Mouse (Mus musculus) liver, embryonic 14.5 days (tissue): Measurements from ENCODE around the gene Slc9a5. TPM values are rescaled to one million over a fixed set of nuclear protein-coding genes. Genes with fewer than 3 reads are reported as not detected.

Source experiments
- ATAC-seq: fragments of 200-750 bp; cut with Nextera tagmentation; 2 replicates; pipeline ENCODE4 v1.8.0; 2017; ENCODE audit warnings: moderate number of reproducible peaks, mild to moderate bottlenecking, moderate library complexity; ENCODE audit not compliant: insufficient read depth
- DNase-seq, 3 experiments: peaks; one replicate each; pipeline ENCODE4 v3.0.0-alpha.2; 2012 to 2013; ENCODE audit warnings: low read depth in 3 of 3, low spot score in 3 of 3
- H3K27ac ChIP-seq: fragments of 300-500 bp; sonication (generic); 2 replicates; pipeline ENCODE4 v1.5.1; 2014; ENCODE audit warnings: moderate library complexity, mild to moderate bottlenecking, control low read depth, inconsistent platforms
- H3K27me3 ChIP-seq: fragments of 300-500 bp; sonication (generic); 2 replicates; pipeline ENCODE4 v1.6.1; 2014; ENCODE audit warnings: mild to moderate bottlenecking, low read length, moderate library complexity; ENCODE audit not compliant: control insufficient read depth, insufficient read depth
- H3K36me3 ChIP-seq: fragments of 300-500 bp; sonication (generic); replicated peaks from 2 replicates; pipeline ENCODE4 v1.6.1; 2014; ENCODE audit warnings: low read depth; ENCODE audit not compliant: control insufficient read depth, insufficient read depth
- H3K4me1 ChIP-seq, 2 experiments: fragments of 200-500 bp in 1 of 2; fragments of 300-500 bp in 1 of 2; sonication (generic) in 1 of 2; replicated peaks; 2 replicates each; pipeline ENCODE4 v1.6.1; 2012 to 2014; ENCODE audit warnings: antibody characterized with exemption in 1 of 2, inconsistent platforms in 1 of 2, low read length in 1 of 2; ENCODE audit not compliant: control insufficient read depth in 2 of 2, insufficient read depth in 2 of 2
- H3K4me2 ChIP-seq: fragments of 300-500 bp; sonication (generic); 2 replicates; pipeline ENCODE4 v1.6.1; 2014; ENCODE audit warnings: low read depth, mild to moderate bottlenecking, control low read depth, moderate library complexity
- H3K4me3 ChIP-seq, 2 experiments: fragments of 200-500 bp in 1 of 2; fragments of 300-500 bp in 1 of 2; sonication (generic) in 1 of 2; 2 replicates each; pipeline ENCODE4 v1.5.1; 2012 to 2014; ENCODE audit warnings: low read depth in 2 of 2, low read length in 2 of 2, mild to moderate bottlenecking in 2 of 2, control low read depth in 1 of 2, inconsistent platforms in 1 of 2, moderate library complexity in 1 of 2; ENCODE audit not compliant: insufficient read depth in 1 of 2
- H3K9ac ChIP-seq: fragments of 300-500 bp; sonication (generic); replicated peaks from 2 replicates; pipeline ENCODE4 v1.6.1; 2014; ENCODE audit warnings: mild to moderate bottlenecking, control low read depth, moderate library complexity
- H3K9me3 ChIP-seq: fragments of 300-500 bp; sonication (generic); 2 replicates; pipeline ENCODE4 v1.6.1; 2016; ENCODE audit warnings: low read length, mixed read lengths; ENCODE audit not compliant: control insufficient read depth
- CTCF ChIP-seq: IDR thresholded peaks from 2 replicates; pipeline ENCODE4 v1.5.1; 2016; ENCODE audit warnings: antibody characterized with exemption, low read depth, control low read depth
- EP300 ChIP-seq: IDR thresholded peaks from 2 replicates; pipeline ENCODE4 v1.6.1; 2016; ENCODE audit warnings: antibody characterized with exemption, low read depth
- WGBS: fragments of 180-500 bp; shearing (Covaris S2); extraction: QIAGEN DNeasy Blood & Tissue Kit; methylation state at CpG from one replicate; pipeline ENCODE4 v1.1.7; 2014; ENCODE audit not compliant: insufficient replicate concordance; 5-methylcytosine and 5-hydroxymethylcytosine counted together
- polyA plus RNA-seq, 2 experiments: library from polyadenylated mRNA; depleted of rRNA in 1 of 2; stranded (reverse) in 1 of 2; unstranded in 1 of 2; fragments of >200 nt; fragmentation: Nextera tagmentation in 1 of 2; extraction: Ambion mirVana in 1 of 2; gene quantifications; 2 replicates each; pipeline versions ENCODE4 v1.2.1 to v1.2.3; 2012 to 2014

The Slc9a5 gene
- polyA plus RNA-seq, 2 experiments, result 0.08 to 0.87 TPM

DNA sequence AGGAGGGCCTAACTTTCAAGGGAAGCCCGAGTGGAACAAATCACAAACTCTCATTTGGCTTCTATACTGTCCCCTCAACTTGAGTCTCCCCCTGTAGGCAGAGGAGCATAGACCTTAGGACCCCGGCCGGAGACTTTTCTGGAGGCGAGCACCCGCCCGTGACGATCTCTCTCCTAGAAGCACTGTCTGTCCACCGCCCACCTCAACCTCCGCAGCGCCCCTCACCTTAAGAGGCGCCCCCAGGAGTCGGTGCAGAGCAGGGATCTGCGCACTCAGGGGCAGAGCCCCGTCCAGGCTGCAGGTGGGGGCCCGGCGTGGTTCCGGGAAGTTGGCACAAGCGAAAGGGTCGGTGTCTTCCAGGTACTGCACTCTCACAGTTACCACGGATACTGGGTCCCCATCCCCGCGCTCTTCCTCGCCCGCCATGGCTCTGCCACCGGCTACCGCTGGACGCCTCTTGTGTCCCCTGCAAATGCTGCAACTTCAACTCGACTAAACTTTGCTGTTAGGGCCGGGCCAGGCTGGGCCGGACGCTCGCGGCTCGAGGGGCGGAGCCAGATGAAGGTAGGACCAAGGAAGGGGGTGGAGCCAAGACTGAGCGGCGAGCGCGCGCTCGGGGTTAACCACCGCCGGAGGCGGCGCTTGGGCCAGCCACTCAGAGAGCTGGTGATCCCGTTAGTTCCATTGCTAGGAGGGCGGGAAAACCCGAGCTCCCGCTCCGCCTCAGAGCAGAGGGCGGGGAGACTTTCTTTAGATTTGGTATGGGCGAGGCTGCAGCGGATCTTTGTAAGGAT, 1.0 kb upstream of the Slc9a5 start, which contains the start of gene Fhod1:
TSS of gene Fhod1 (minus strand) at position 526 of the 794 bp plus-strand sequence.
- under 1% methylated on average over 53 of the region's 53 CpGs for WGBS

DNA sequence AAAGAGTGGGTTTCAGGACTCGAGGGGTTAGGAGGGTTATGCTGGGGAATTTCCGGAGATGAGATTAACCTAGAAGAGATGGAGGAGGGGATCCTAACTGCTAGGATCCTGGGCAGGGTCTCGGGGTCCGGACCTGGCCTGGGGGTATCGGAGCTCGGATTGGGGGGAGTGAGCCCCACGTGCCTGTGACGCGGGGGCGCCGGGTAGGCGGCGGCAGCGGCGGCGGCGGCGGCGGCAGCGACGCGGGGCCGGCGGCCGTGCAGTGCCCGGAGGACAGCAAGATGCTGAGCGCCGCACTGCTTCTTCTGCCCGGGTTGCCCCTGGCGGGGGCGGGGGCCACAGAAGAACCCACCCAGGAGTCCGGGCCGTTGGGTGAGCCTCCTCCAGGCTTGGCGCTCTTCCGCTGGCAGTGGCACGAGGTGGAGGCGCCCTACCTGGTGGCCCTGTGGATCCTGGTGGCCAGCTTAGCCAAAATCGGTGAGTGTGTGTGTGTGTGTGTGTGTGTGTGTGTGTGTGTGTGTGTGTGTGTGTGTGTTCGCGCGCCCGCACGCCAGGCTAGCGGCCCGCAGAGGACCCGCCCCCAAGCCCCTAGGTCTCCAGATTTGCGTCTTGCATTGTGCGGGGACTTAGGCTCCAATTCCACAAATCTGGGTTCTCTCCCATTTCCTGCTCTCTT, 591 bp downstream of the Slc9a5 start:
- H3K4me2 ChIP-seq, result peak overlapping the region; percentile 88
- H3K27ac ChIP-seq, result no peak overlapping the region
- 2% methylated on average over 48 of the region's 48 CpGs for WGBS
- peak overlapping the region; percentile 45 to 57 for H3K4me3 ChIP-seq
- ATAC-seq, result no peak
- no peaks in the 10 kb centered on the region for H3K36me3 ChIP-seq
- no peak for DNase-seq
- H3K4me1 ChIP-seq, result peaks cover 8 to 9% of the 10 kb centered on the region in 2 experiments; a peak in 3 of 4 replicates
- no peak overlapping the region for H3K9ac ChIP-seq
- peaks cover 51% of the 10 kb centered on the region for H3K27me3 ChIP-seq
- no peaks in the 10 kb centered on the region for H3K9me3 ChIP-seq
- TF ChIP-seq EP300 (no peak), CTCF (no peak)

More for the DNA sequence above, 1.0 kb upstream of the Slc9a5 start, which contains the start of gene Fhod1:
- TF ChIP-seq EP300 (no peak), CTCF (peak; percentile 27; the same call in 1 of the 2 replicates)
- H3K4me3 ChIP-seq, result peak within 1 kb of the TSS; percentile 57 to 61
- H3K27ac ChIP-seq, result no peak within 1 kb of the TSS
- H3K9ac ChIP-seq, result peak within 1 kb of the TSS; percentile 61
- peaks cover 51% of the 10 kb centered on the region for H3K27me3 ChIP-seq
- peak within 1 kb of the TSS; percentile 88 for H3K4me2 ChIP-seq
- DNase-seq (peak; percentile 81 to 89 (median 85)), ATAC-seq (peak; percentile 91)
- H3K9me3 ChIP-seq, result no peaks in the 10 kb centered on the region
- H3K36me3 ChIP-seq, result no peaks in the 10 kb centered on the region
- H3K4me1 ChIP-seq, result peaks cover 8 to 9% of the 10 kb centered on the region in 2 experiments; a peak in 3 of 4 replicates

DNA sequence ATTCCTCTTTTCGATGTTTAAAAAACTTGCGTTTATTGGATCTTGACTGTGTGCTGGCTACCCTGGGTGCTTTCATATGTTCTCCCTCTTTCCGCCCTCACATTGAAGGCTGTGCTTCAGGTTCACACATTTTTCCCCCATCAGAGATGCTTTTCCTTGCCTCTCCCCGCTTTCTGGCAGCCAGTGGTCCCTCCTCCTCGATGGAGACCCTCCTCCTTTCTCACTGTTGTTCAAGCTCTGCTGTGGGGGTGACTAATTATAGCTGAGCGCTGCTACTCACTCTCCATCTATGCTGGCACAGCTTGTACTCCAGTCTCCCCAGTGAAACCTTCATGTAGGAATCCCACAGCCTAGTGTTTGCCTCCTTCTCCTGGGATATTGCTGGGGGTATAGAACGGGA, 1.5 kb downstream of the Slc9a5 start:
- DNase-seq (no peak), ATAC-seq (no peak)
- no peak overlapping the region for H3K27ac ChIP-seq
- WGBS, result 49% methylated on average over 7 of the region's 7 CpGs
- H3K36me3 ChIP-seq, result no peaks in the 10 kb centered on the region
- H3K9ac ChIP-seq, result no peak overlapping the region
- no peak overlapping the region for H3K4me2 ChIP-seq
- peaks cover 51% of the 10 kb centered on the region for H3K27me3 ChIP-seq
- no peak overlapping the region for H3K4me3 ChIP-seq
- peaks cover 9 to 10% of the 10 kb centered on the region in 2 experiments; a peak in 3 of 4 replicates for H3K4me1 ChIP-seq
- TF ChIP-seq EP300 (no peak), CTCF (no peak)
- H3K9me3 ChIP-seq, result no peaks in the 10 kb centered on the region

DNA sequence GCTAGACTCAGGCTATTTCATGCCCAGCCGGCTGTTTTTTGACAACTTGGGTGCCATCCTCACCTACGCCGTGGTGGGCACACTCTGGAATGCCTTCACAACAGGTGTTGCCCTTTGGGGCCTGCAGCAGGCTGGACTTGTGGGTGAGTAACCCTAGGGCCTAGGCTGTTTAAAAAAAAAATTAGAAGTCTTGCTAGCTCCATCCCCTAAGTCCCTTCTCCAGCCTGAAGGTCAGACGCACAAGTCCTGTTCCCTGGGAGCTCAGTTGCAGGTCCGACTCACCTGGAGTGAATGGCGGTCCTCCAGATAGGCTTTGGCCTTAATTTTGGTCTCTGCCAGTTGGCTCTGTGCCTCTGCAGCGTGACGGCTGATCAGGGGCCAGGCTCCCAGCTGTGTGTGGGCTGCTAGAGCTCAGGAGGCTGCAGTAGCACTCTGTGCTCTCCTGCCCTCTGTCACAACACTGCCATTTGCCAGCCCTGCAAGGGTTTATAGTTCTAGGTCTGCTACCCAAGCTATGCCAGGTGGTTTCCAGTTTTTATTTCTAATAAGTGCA, 5.0 kb downstream of the Slc9a5 start:
- Histone ChIP-seq H3K36me3 (no peaks in the 10 kb centered on the region), H3K27me3 (peaks cover 28% of the 10 kb centered on the region), H3K4me3 (no peak overlapping the region), H3K9ac (no peak overlapping the region), H3K4me1 (peaks cover 1 to 4% of the 10 kb centered on the region in 2 experiments; a peak in 1 of 4 replicates), H3K4me2 (no peak overlapping the region), H3K27ac (no peak overlapping the region), H3K9me3 (no peaks in the 10 kb centered on the region)
- DNase-seq, result no peak
- ATAC-seq, result no peak
- 66% methylated on average over 8 of the region's 8 CpGs for WGBS
- TF ChIP-seq CTCF (no peak), EP300 (no peak)
